Mouse (Mus musculus): ENCODE results near the gene Trnt1. TPM values are rescaled to one million over a fixed set of nuclear protein-coding genes. Genes with fewer than 3 reads are reported as not detected.

Gene Trnt1
- polyA plus RNA-seq, 1 experiment, result 32.2 TPM

DNA sequence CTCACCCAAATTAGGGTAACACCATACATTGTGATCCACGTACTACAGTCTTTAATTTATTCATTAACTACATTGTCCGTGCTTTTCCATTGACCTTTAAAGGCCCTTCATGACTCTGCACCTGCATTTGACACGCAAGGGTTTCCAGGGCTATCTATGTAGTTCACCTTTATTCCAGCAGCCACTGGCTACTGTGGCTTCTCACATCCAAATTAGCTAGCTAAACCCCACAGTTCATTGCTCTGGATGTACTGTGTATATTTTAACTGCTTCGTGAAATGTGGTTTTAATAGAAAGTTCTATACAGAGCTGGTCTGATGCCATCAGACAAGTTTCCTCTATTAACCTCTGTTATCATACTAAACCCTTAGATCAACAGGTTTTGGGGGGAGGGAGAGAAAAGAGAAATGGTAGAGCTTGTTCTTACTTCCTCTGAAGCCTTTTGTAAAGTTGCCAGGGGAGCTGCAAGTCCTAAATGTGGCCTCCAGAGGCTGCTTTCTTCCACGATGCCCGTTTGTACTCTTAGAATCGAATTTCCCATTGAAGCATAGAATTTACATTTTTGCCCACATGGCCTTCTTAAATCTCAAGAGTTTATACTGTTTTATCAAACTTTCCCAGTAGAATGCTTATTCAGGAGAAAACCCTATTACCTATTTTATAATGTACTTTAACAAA, 25.2 kb upstream of the Trnt1 start:
- DNase-seq, result no peak
- Histone ChIP-seq H3K27ac (ENCODE audit: insufficient read depth, low read length) (no peak overlapping the region), H3K4me1 (ENCODE audit: control insufficient read depth, insufficient read depth, low read length) (no peaks in the 10 kb centered on the region), H3K27me3 (ENCODE audit: control insufficient read depth, insufficient read depth, low read length) (no peaks in the 10 kb centered on the region), H3K4me3 (replicated peaks; ENCODE audit: insufficient read depth, low read depth, low read length) (no peak overlapping the region)
- no peak for TF ChIP-seq POLR2A (IDR thresholded peaks at IDR 0.05; ENCODE audit: borderline replicate concordance, insufficient read depth, low read length)
- TF ChIP-seq CTCF (IDR thresholded peaks at IDR 0.05; ENCODE audit: borderline replicate concordance, insufficient read depth, low read depth, low read length), result no peak
- WGBS, result 69% methylated on average over 7 of the region's 7 CpGs

DNA sequence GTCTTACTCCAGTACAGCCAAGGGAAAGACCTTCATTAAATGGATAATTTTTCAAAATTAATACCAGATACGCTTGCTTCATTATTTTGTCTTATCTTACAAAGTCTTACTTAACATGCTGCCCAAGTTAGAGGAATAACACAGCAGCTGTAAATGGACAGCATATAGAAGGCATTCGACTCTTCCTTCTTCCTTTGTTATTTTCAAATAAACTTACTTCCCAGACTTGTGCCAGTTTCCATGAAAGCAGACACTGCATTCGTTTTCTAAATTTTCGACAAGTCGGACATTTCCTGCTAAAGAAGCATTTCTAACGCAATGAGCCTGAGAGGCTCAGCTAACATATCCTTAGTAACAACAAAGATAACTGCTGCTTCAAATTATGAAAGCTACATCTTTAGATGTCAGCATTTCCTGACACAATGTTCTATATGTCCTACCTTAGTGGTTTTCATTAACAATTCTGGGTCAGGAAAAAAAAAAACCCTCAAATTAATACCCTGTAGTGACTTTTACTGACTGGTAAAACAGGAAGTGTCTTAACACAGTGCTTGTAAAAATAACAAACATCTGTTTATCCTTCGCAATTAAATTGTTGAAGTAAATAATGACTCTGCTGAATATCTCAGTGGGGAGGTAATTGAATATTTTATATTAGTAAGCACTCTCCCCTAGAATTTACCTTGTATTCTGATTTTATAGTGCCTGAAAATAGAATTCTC, 23.1 kb upstream of the Trnt1 start:
- H3K4me1 ChIP-seq (ENCODE audit: control insufficient read depth, insufficient read depth, low read length), result no peaks in the 10 kb centered on the region
- no peak for DNase-seq
- H3K27ac ChIP-seq (ENCODE audit: insufficient read depth, low read length), result no peak overlapping the region
- H3K27me3 ChIP-seq (ENCODE audit: control insufficient read depth, insufficient read depth, low read length), result no peaks in the 10 kb centered on the region
- 86% methylated on average over 7 of the region's 7 CpGs for WGBS
- H3K4me3 ChIP-seq (replicated peaks; ENCODE audit: insufficient read depth, low read depth, low read length), result no peak overlapping the region
- TF ChIP-seq POLR2A (IDR thresholded peaks at IDR 0.05; ENCODE audit: borderline replicate concordance, insufficient read depth, low read length), result no peak
- TF ChIP-seq CTCF (IDR thresholded peaks at IDR 0.05; ENCODE audit: borderline replicate concordance, insufficient read depth, low read depth, low read length), result no peak

GRCm38 (mm10) chr6:106747251-106747650, 21.7 kb upstream of the Trnt1 start:
- Histone ChIP-seq H3K27me3 (ENCODE audit: control insufficient read depth, insufficient read depth, low read length) (no peaks in the 10 kb centered on the region), H3K4me1 (ENCODE audit: control insufficient read depth, insufficient read depth, low read length) (no peaks in the 10 kb centered on the region), H3K27ac (ENCODE audit: insufficient read depth, low read length) (no peak overlapping the region), H3K4me3 (replicated peaks; ENCODE audit: insufficient read depth, low read depth, low read length) (no peak overlapping the region)
- 95% methylated on average over 5 of the region's 5 CpGs for WGBS
- TF ChIP-seq POLR2A (IDR thresholded peaks at IDR 0.05; ENCODE audit: borderline replicate concordance, insufficient read depth, low read length) (no peak), CTCF (IDR thresholded peaks at IDR 0.05; ENCODE audit: borderline replicate concordance, insufficient read depth, low read depth, low read length) (no peak)
- no peak for DNase-seq

- TF ChIP-seq CTCF (IDR thresholded peaks at IDR 0.05; ENCODE audit: borderline replicate concordance, insufficient read depth, low read depth, low read length) (no peak), POLR2A (IDR thresholded peaks at IDR 0.05; ENCODE audit: borderline replicate concordance, insufficient read depth, low read length) (no peak)
- WGBS, result 93% methylated on average over 3 of the region's 3 CpGs
- Histone ChIP-seq H3K27me3 (ENCODE audit: control insufficient read depth, insufficient read depth, low read length) (no peaks in the 10 kb centered on the region), H3K4me1 (ENCODE audit: control insufficient read depth, insufficient read depth, low read length) (no peaks in the 10 kb centered on the region), H3K27ac (ENCODE audit: insufficient read depth, low read length) (no peak overlapping the region), H3K4me3 (replicated peaks; ENCODE audit: insufficient read depth, low read depth, low read length) (no peak overlapping the region)
- DNase-seq, result no peak
These were observed 21.1 kb upstream of the Trnt1 start for GRCm38 (mm10) chr6:106747804-106748203.

GRCm38 (mm10) chr6:106748887-106749388, 20.0 kb upstream of the Trnt1 start, which contains the start of gene Il5ra:
TSS of gene Il5ra (minus strand) at chr6:106749037.
- no peak for DNase-seq
- Histone ChIP-seq H3K4me3 (replicated peaks; ENCODE audit: insufficient read depth, low read depth, low read length) (no peak within 1 kb of the TSS), H3K27me3 (ENCODE audit: control insufficient read depth, insufficient read depth, low read length) (no peaks in the 10 kb centered on the region), H3K4me1 (ENCODE audit: control insufficient read depth, insufficient read depth, low read length) (no peaks in the 10 kb centered on the region), H3K27ac (ENCODE audit: insufficient read depth, low read length) (no peak within 1 kb of the TSS)
- 74% methylated on average over 6 of the region's 6 CpGs for WGBS
- TF ChIP-seq POLR2A (IDR thresholded peaks at IDR 0.05; ENCODE audit: borderline replicate concordance, insufficient read depth, low read length), result no peak
- TF ChIP-seq CTCF (IDR thresholded peaks at IDR 0.05; ENCODE audit: borderline replicate concordance, insufficient read depth, low read depth, low read length), result no peak

GRCm38 (mm10) chr6:106750291-106750690, 18.6 kb upstream of the Trnt1 start:
- Histone ChIP-seq H3K27me3 (ENCODE audit: control insufficient read depth, insufficient read depth, low read length) (no peaks in the 10 kb centered on the region), H3K4me3 (replicated peaks; ENCODE audit: insufficient read depth, low read depth, low read length) (no peak overlapping the region), H3K27ac (ENCODE audit: insufficient read depth, low read length) (no peak overlapping the region), H3K4me1 (ENCODE audit: control insufficient read depth, insufficient read depth, low read length) (no peaks in the 10 kb centered on the region)
- no peak for DNase-seq
- WGBS, result 75% methylated on average over 7 of the region's 7 CpGs
- no peak for TF ChIP-seq CTCF (IDR thresholded peaks at IDR 0.05; ENCODE audit: borderline replicate concordance, insufficient read depth, low read depth, low read length)
- no peak for TF ChIP-seq POLR2A (IDR thresholded peaks at IDR 0.05; ENCODE audit: borderline replicate concordance, insufficient read depth, low read length)

GRCm38 (mm10) chr6:106758299-106758698, 10.6 kb upstream of the Trnt1 start:
- Histone ChIP-seq H3K4me3 (replicated peaks; ENCODE audit: insufficient read depth, low read depth, low read length) (no peak overlapping the region), H3K27ac (ENCODE audit: insufficient read depth, low read length) (no peak overlapping the region), H3K4me1 (ENCODE audit: control insufficient read depth, insufficient read depth, low read length) (no peaks in the 10 kb centered on the region), H3K27me3 (ENCODE audit: control insufficient read depth, insufficient read depth, low read length) (no peaks in the 10 kb centered on the region)
- TF ChIP-seq POLR2A (IDR thresholded peaks at IDR 0.05; ENCODE audit: borderline replicate concordance, insufficient read depth, low read length), result no peak
- 75% methylated on average over 3 of the region's 3 CpGs for WGBS
- no peak for DNase-seq

Measured in cerebellum, adult 2 months (tissue).